In the genomic region with DNA sequence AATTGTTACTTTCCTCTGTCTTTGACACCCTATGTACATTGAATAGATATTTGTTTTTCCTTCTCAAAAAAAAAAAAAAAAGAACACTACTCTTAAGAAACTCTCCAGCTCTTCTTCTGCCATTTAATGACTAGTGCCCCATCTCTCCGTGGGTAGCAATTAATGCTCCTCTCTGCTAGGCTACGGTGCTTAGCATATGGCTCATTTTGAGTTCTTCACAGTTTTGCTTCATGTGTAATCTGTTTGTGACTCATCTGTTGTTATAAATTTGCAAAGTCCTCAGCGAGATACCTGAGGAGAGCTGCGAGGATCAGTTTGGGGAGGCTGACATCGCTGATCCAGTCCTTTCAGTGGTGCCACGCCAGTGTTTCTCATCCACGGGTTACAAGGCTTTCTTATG, we compare ENCODE assay signal across 24 mouse cellular contexts.
A peak's percentile ranks its signal among the peaks of the same experiment; 100 is the strongest.
DNase-seq lines count a peak whose midpoint lies in the region; ATAC-seq and TF ChIP-seq lines count a peak whose summit lies in the region.
"Had no signal": no experiment of that assay in that cellular context is flagged by ENCODE, and none has a peak within 500 bp of the region (broad histone marks: within the 10 kb centered on the region; RNA-seq: fewer than 3 reads in every experiment).

No protein-coding gene starts in this region.

- no peak overlapping the region for H3K4me3 ChIP-seq in hindbrain, postnatal 0 days (ENCODE audit: low read length)
- H3K4me3 ChIP-seq: forebrain, embryonic 10.5 days; forebrain, embryonic 15.5 days; hindbrain, embryonic 10.5 days; hindbrain, embryonic 13.5 days had no signal

- WGBS in hindbrain, postnatal 0 days = 53% methylated on average over 7 of the region's 7 CpGs

- no peak for TF ChIP-seq CTCF in hindbrain, postnatal 0 days (IDR thresholded peaks at IDR 0.05; ENCODE audit: low read depth)

- ATAC-seq in frontal cortex, adult (ENCODE audit: low TSS enrichment) = peak; percentile 34; the same call in 1 of the 2 replicates
- ATAC-seq in hindbrain, postnatal 0 days = no peak
- ATAC-seq: CD4-positive, CD25-positive, alpha-beta regulatory T cell, adult 4 months; forebrain, embryonic 15.5 days; hindbrain, embryonic 16.5 days; inflammation-experienced regulatory T-cells, adult 6 months had no signal

- H3K27me3 ChIP-seq in hindbrain, postnatal 0 days (ENCODE audit: insufficient read depth, low read length) = no peaks in the 10 kb centered on the region
- H3K27me3 ChIP-seq: forebrain, embryonic 15.5 days; hindbrain, embryonic 13.5 days had no signal

- H3K4me2 ChIP-seq in hindbrain, postnatal 0 days (ENCODE audit: low read depth, low read length) = no peak overlapping the region
- H3K4me2 ChIP-seq: forebrain, embryonic 15.5 days; heart, embryonic 11.5 days; hindbrain, embryonic 13.5 days had no signal

- intact Hi-C loops in left cerebral cortex, postnatal 25 days (cut with DNase I) = no loop called here

- no peak overlapping the region for H3K9ac ChIP-seq in hindbrain, postnatal 0 days (replicated peaks; ENCODE audit: low read length)
- H3K9ac ChIP-seq: forebrain, embryonic 15.5 days; hindbrain, embryonic 13.5 days had no signal

- no peaks in the 10 kb centered on the region for H3K36me3 ChIP-seq in hindbrain, postnatal 0 days (ENCODE audit: insufficient read depth, low read length)
- H3K36me3 ChIP-seq: forebrain, embryonic 10.5 days; forebrain, embryonic 15.5 days; hindbrain, embryonic 10.5 days; hindbrain, embryonic 13.5 days had no signal

- no peaks in the 10 kb centered on the region for H3K4me1 ChIP-seq in hindbrain, postnatal 0 days (ENCODE audit: insufficient read depth, low read length)

- DNase-seq in frontal cortex, postnatal 36 days (ENCODE audit: low spot score in 2 of 2) = no peak
- peak; percentile 4 to 10 for DNase-seq in left cerebral cortex, postnatal 25 days (ENCODE audit: low spot score in 2 of 2)
- DNase-seq in left cerebral cortex, adult 11 months (ENCODE audit: low spot score) = no peak
- DNase-seq in right cerebral cortex, postnatal 25 days = peak; percentile 5
- DNase-seq in right cerebral cortex, postnatal 14 days = no peak
- DNase-seq in telencephalon, adult 2 months (ENCODE audit: low read depth, low spot score) = peak; percentile 15
- DNase-seq in hindbrain, postnatal 0 days (ENCODE audit: low spot score) = no peak
- DNase-seq: adrenal gland, adult 2 months; adrenal gland, postnatal 14 days; cerebellum, adult 18-20 months; cerebellum, adult 9-10 months; cerebellum, postnatal 14 days; gastrocnemius, postnatal 10 days; gastrocnemius, postnatal 36 days; heart, postnatal 36 days had no signal

- H3K27ac ChIP-seq in hindbrain, postnatal 0 days = no peak overlapping the region
- H3K27ac ChIP-seq: forebrain, embryonic 10.5 days; forebrain, embryonic 15.5 days; hindbrain, embryonic 10.5 days; hindbrain, embryonic 13.5 days had no signal

- no peaks in the 10 kb centered on the region for H3K9me3 ChIP-seq in hindbrain, postnatal 0 days (ENCODE audit: low read length)
- H3K9me3 ChIP-seq: forebrain, embryonic 10.5 days; forebrain, embryonic 15.5 days; hindbrain, embryonic 10.5 days; hindbrain, embryonic 13.5 days had no signal

Comparison
In these comparisons a context has a peak if more than half of its experiments do, and no peak if none do; other contexts are left out.
1. DNase-seq: peak in left cerebral cortex, postnatal 25 days (2 of 2), right cerebral cortex, postnatal 25 days (single experiment) and telencephalon, adult 2 months (single experiment); none in frontal cortex, postnatal 36 days (0 of 2), left cerebral cortex, adult 11 months (single experiment), right cerebral cortex, postnatal 14 days (single experiment) and hindbrain, postnatal 0 days (single experiment).